Mouse (Mus musculus): ENCODE measurements around the gene Sema3g. TPM values are rescaled to one million over a fixed set of nuclear protein-coding genes. Genes with fewer than 3 reads are reported as not detected.

Gene Sema3g
- polyA plus RNA-seq, 1 experiment from 2014 or later: 0.61 TPM

DNA sequence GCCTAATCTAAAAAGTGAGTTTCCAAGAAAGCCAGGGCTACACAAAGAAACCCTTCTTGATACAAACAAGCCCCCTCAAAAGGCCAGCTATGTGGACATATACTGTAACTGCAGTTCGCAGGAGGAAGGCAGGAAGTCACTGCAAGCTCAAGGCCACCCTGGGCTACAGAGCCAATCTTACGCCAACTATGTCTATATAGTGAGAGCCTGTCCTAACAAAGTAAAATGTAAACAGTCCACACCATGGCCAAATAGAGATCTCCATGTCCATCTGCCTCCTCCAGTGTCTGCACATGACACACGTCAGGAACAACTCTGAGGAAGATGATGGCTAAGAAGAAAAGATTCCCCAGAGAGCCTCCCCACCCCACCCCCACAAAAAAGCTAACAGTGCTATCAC, 17.6 kb upstream of the Sema3g start:
- Histone ChIP-seq H3K27me3 (ENCODE audit: poor library complexity, severe bottlenecking) (no peaks in the 10 kb centered on the region), H3K4me3 (no peak overlapping the region), H3K9me3 (no peaks in the 10 kb centered on the region), H3K4me1 (peaks cover 17% of the 10 kb centered on the region), H3K27ac (no peak overlapping the region), H3K36me3 (replicated peaks) (peaks cover 98% of the 10 kb centered on the region)
- no peak for DNase-seq (ENCODE audit: extremely low spot score, low spot score)
- WGBS: 88% methylated on average over 3 of the region's 3 CpGs

DNA sequence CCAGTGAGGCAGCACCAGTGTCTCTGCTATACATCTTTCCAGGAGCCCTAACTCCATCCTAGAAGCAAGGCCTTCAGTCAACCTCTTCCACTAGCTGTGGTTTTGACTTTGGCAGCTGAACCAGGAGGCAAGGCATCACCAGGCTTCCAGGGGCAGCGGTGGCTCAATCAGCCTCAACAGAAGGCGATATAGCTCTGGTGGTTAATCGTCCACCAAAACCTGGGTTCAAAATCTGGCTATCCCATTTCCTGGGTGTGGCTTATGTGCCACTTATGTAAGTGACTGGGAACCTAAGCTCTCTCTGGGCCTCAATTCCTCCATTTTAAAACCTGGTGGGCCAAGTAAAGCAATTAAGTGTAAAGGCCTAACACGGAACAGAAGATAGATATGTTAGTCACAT, 12.8 kb upstream of the Sema3g start:
- no peaks in the 10 kb centered on the region for H3K9me3 ChIP-seq
- H3K36me3 ChIP-seq (replicated peaks): peaks cover 50% of the 10 kb centered on the region
- peaks cover 28% of the 10 kb centered on the region for H3K4me1 ChIP-seq
- peak overlapping the region; percentile 97 for H3K27ac ChIP-seq
- H3K27me3 ChIP-seq (ENCODE audit: poor library complexity, severe bottlenecking): no peaks in the 10 kb centered on the region; the same call in 1 of the 2 replicates
- peak overlapping the region; percentile 85 for H3K4me3 ChIP-seq
- WGBS: 84% methylated on average over 4 of the region's 4 CpGs
- DNase-seq (ENCODE audit: extremely low spot score, low spot score): no peak

DNA sequence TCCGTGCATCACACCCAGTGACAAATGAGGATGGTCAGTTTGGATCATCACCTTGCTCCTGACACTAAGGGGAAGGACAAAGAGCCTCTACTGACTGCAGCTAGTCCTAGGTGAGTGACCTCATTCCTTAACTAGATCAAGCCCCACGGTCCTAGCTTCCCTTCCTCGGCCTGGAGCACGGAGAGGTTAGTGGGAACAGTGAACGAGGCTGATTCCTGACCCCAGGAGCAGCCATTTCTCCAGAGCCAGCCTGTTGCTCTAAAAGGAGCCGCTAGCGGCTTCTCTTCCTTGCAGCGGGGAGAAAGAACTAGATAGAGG, 12.5 kb upstream of the Sema3g start:
- H3K4me3 ChIP-seq: peak overlapping the region; percentile 85
- peak overlapping the region; percentile 97 for H3K27ac ChIP-seq
- WGBS: 32% methylated on average over 8 of the region's 8 CpGs
- no peaks in the 10 kb centered on the region for H3K9me3 ChIP-seq
- H3K36me3 ChIP-seq (replicated peaks): peaks cover 47% of the 10 kb centered on the region
- no peaks in the 10 kb centered on the region; the same call in none of the 2 replicates for H3K27me3 ChIP-seq (ENCODE audit: poor library complexity, severe bottlenecking)
- H3K4me1 ChIP-seq: peaks cover 28% of the 10 kb centered on the region
- no peak for DNase-seq (ENCODE audit: extremely low spot score, low spot score)

DNA sequence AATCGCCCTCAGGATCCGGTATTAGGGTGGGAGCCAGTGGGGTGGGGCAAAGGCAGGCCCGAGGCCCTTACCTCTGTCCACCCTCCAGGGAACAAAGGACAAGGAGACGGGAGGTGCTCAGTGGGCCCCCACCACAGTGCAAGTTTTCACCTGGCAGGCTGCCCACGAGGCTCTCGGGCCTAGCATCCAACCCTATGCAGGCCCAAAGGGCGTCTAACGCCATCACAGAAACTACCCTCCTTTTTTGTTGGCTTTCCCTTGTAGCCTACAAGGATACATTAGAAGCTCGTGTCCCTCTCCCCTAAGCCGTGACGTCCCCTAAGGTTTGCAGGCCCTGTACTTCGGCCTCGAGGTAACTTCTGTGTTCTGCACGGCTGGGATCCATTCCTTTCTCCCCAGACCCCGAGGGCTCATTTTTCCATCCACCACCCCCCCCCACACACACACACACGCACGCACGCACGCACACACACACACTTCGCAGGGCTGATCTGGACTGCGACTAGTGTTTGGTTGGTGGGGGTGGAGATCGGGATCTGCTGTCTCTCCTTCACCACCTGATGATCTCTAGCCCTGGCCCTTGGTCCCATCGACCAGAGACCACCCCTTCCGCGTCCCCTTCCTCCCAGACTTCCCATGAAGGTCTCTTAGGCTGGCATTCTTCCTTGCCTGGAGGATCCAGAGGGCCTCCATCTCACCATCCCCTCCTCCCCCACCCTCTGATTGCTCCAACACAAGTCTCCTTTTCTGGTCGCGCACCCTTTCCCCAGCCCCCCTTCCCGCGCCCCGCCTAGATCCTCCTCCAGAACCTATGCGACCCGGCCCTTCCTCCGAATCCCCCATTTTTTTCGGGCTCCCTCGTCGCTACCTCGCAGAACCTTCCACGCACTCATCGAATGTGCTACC, 11.8 kb upstream of the Sema3g start:
- Histone ChIP-seq H3K4me3 (peak overlapping the region; percentile 85), H3K4me1 (peaks cover 28% of the 10 kb centered on the region), H3K27ac (peak overlapping the region; percentile 97), H3K27me3 (ENCODE audit: poor library complexity, severe bottlenecking) (no peaks in the 10 kb centered on the region; the same call in none of the 2 replicates), H3K9me3 (no peaks in the 10 kb centered on the region), H3K36me3 (replicated peaks) (peaks cover 41% of the 10 kb centered on the region)
- 2% methylated on average over 39 of the region's 39 CpGs for WGBS
- peak; percentile 62 for DNase-seq (ENCODE audit: extremely low spot score, low spot score)

DNA sequence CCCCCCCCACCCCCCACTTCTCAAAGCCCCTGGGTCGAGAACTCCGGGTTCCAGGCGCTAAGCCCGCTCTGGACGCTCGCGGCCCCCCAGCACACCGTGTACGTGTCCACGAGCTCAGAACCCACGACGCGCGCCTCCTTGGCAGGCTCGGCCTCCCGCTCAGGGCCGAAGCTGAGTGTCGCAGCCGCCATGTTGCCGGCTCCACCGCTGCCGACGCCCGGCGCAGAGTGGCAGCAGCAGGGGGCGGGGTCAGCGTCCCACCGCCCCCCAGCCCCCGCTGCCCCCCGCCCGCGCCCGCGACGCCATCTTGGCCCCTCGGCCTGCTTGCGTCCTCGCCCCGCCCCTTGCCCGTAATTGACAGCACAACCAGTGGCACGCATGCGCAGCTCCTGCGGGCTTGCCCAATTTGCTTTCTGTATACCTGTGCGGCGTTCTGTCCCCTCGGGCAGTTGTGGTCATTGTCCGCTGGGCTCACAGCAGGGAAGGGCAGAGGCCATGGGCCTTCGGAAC, 11.1 kb upstream of the Sema3g start:
- Histone ChIP-seq H3K36me3 (replicated peaks) (peaks cover 33% of the 10 kb centered on the region), H3K27ac (peak overlapping the region; percentile 97), H3K4me3 (peak overlapping the region; percentile 85), H3K27me3 (ENCODE audit: poor library complexity, severe bottlenecking) (no peaks in the 10 kb centered on the region; the same call in none of the 2 replicates), H3K9me3 (no peaks in the 10 kb centered on the region), H3K4me1 (peaks cover 28% of the 10 kb centered on the region)
- DNase-seq (ENCODE audit: extremely low spot score, low spot score): peak; percentile 93
- WGBS: under 1% methylated on average over 48 of the region's 48 CpGs

DNA sequence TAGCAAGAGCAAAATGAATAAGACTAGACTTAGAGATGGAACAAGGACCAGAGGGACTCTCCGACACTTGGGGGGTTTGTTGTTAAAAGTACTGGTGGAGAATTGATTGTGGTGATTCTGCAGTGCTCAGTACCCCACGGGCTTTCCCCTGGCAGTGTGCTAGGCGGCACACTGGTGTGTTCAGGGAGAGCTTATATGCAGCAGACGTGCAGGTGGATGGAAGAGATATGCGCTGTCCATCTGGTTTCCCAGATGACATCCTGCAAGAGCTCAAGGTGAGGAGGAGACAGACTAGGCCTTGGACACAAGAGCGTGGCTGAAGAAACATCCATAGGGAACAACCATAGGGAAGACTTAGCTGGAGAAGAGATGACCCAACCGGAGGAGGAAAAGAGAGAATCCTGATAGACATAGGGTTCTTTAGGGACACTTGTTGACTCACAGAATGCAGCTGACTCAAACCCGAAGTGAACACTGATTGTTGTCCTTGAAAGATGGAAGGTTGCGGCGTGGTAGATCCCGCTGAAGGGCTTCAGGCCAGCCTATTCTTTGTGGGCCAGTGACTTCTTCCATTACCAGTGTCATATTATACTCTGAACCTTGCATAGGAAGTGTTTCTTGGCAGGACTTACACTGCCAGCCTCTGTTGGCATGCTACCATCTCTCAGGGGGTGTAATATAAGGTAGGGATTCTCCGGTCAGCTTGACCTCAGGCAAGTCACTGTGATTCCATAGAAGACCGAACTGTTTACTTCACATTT, 10.4 kb upstream of the Sema3g start:
- peaks cover 28% of the 10 kb centered on the region for H3K4me1 ChIP-seq
- no peaks in the 10 kb centered on the region; the same call in none of the 2 replicates for H3K27me3 ChIP-seq (ENCODE audit: poor library complexity, severe bottlenecking)
- 82% methylated on average over 13 of the region's 13 CpGs for WGBS
- H3K27ac ChIP-seq: peak overlapping the region; percentile 97
- no peaks in the 10 kb centered on the region for H3K9me3 ChIP-seq
- H3K4me3 ChIP-seq: peak overlapping the region; percentile 85
- no peak for DNase-seq (ENCODE audit: extremely low spot score, low spot score)
- H3K36me3 ChIP-seq (replicated peaks): peaks cover 26% of the 10 kb centered on the region

DNA sequence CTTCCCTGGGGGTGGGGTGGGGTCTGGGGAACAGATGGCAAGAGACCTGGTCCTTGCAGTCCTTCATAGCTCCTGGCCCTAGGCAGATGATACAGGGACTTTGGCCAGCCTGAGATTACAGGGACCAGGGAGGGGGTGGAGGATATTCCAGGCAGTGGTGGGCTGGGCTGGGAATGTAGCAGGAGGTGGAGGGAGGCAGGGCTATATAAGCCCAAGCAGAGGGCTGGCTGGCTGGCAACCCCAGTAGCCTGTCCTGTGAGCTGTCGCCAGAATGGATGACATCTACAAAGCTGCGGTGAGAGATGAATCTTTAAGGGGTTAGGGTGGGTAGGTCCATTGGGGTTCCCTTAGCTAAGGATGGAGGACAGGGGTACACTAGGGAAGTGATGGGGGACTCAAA, 9.6 kb upstream of the Sema3g start, which contains the start of gene Tnnc1:
Gene Tnnc1, plus strand, starts transcription at position 229 of the 400 bp plus-strand sequence.
- WGBS: 95% methylated on average over 2 of the region's 2 CpGs
- no peak for DNase-seq (ENCODE audit: extremely low spot score, low spot score)

DNA sequence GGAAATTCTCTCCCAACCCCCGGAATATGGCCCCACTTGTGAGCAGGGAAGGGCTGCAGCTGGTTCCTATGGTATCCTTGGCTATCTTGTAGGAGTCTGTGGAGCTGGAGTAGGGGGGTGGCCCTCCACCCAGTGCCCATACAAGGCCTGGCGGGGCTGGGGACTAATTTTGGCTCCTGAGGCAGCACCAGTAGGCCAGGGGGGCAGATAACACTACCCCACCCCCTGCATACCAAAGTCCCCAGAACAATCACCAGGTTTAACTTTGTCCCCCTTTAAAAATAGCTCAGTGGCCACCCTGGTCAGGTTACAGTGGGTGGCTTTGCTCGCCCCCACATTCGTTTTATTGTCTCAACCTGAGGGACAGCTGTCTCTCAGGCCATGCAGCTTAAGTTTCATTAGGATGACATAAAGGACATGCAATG, 8.5 kb upstream of the Sema3g start:
- DNase-seq (ENCODE audit: extremely low spot score, low spot score): no peak
- H3K9me3 ChIP-seq: no peaks in the 10 kb centered on the region
- H3K4me1 ChIP-seq: peaks cover 25% of the 10 kb centered on the region
- H3K36me3 ChIP-seq (replicated peaks): peaks cover 7% of the 10 kb centered on the region
- no peak overlapping the region for H3K27ac ChIP-seq
- peaks cover under 1% of the 10 kb centered on the region for H3K27me3 ChIP-seq (ENCODE audit: poor library complexity, severe bottlenecking)
- 72% methylated on average over 4 of the region's 4 CpGs for whole genome bisulfite sequencing
- no peak overlapping the region for H3K4me3 ChIP-seq

More for the DNA sequence above, 9.6 kb upstream of the Sema3g start, which contains the start of gene Tnnc1:
- Histone ChIP-seq H3K4me3 (peak within 1 kb of the TSS; percentile 85), H3K27me3 (ENCODE audit: poor library complexity, severe bottlenecking) (no peaks in the 10 kb centered on the region; the same call in none of the 2 replicates), H3K9me3 (no peaks in the 10 kb centered on the region), H3K4me1 (peaks cover 28% of the 10 kb centered on the region), H3K36me3 (replicated peaks) (peaks cover 18% of the 10 kb centered on the region), H3K27ac (peak within 1 kb of the TSS; percentile 97)

DNA sequence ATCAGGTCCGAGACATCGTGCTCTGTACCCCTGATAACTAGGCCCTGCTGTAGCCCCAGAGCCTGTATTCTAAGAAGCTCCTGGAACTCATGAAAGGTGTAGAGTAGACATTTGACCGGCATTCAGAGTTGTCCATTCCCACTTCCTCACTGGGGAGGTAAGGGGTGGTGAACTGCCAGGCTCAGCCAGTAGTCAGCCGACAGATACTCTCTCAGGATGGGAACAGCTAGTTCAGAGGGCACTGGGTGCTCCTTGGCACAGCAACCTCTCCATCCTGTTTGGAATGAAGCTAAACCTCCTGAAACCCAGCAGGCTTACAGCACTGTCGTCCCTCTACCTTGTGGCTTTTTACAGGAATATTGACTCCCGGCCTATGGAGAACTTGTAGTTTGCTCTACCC, 5.8 kb upstream of the Sema3g start:
- 88% methylated on average over 6 of the region's 6 CpGs for WGBS

DNA sequence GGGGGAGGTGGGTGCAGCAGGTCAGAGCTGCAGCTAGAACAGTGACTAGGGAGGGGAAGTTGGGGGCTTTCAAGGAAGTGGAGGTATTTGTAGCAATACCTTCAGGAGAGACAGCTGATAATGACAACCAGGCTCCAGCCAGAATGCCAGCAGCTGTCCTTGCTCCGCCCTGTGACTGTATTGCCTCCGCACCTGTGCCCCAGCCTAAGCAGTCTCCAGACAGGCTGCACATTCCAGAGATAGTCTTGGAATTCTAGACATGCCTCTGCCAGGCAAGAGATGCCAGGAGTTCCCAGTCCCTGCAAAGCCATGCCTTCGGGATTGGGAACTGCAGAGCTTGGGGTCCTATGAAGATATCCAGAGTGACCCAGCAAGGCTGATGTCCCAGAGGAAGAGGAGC, 5.2 kb upstream of the Sema3g start:
- no peaks in the 10 kb centered on the region for H3K9me3 ChIP-seq
- H3K4me3 ChIP-seq: no peak overlapping the region
- H3K36me3 ChIP-seq (replicated peaks): no peaks in the 10 kb centered on the region
- DNase-seq (ENCODE audit: extremely low spot score, low spot score): no peak
- peaks cover 27% of the 10 kb centered on the region for H3K4me1 ChIP-seq
- no peak overlapping the region for H3K27ac ChIP-seq
- peaks cover 21% of the 10 kb centered on the region for H3K27me3 ChIP-seq (ENCODE audit: poor library complexity, severe bottlenecking)
- WGBS: 83% methylated on average over 3 of the region's 3 CpGs

More for the DNA sequence above, 5.8 kb upstream of the Sema3g start:
- H3K9me3 ChIP-seq: no peaks in the 10 kb centered on the region
- no peaks in the 10 kb centered on the region for H3K36me3 ChIP-seq (replicated peaks)
- peaks cover 26% of the 10 kb centered on the region for H3K4me1 ChIP-seq
- H3K27me3 ChIP-seq (ENCODE audit: poor library complexity, severe bottlenecking): peaks cover 20% of the 10 kb centered on the region
- H3K27ac ChIP-seq: no peak overlapping the region
- DNase-seq (ENCODE audit: extremely low spot score, low spot score): no peak
- no peak overlapping the region for H3K4me3 ChIP-seq

DNA sequence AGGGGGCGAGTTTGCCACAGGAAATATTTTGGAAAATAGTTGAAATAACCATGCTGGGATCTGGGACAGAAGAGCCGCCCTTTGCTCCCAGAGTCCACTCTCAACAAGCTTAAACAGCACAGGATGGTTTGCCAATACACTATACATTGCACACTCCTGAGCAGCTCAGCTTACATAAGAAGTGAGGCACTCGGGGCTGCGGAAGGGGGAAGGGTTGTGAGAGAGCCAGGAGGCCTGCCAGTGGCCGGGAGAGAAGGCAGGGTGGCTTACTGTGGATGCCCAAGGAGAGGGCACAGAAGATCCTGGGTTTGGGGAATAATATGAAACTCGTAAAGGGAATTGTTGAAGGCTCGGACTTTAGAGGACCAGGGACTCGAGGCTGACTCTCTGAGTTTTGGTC, 3.8 kb upstream of the Sema3g start:
- WGBS: 76% methylated on average over 8 of the region's 8 CpGs
- Histone ChIP-seq H3K4me1 (peaks cover 33% of the 10 kb centered on the region), H3K27ac (no peak overlapping the region), H3K27me3 (ENCODE audit: poor library complexity, severe bottlenecking) (peaks cover 21% of the 10 kb centered on the region), H3K36me3 (replicated peaks) (no peaks in the 10 kb centered on the region), H3K9me3 (no peaks in the 10 kb centered on the region), H3K4me3 (no peak overlapping the region)
- no peak for DNase-seq (ENCODE audit: extremely low spot score, low spot score)

DNA sequence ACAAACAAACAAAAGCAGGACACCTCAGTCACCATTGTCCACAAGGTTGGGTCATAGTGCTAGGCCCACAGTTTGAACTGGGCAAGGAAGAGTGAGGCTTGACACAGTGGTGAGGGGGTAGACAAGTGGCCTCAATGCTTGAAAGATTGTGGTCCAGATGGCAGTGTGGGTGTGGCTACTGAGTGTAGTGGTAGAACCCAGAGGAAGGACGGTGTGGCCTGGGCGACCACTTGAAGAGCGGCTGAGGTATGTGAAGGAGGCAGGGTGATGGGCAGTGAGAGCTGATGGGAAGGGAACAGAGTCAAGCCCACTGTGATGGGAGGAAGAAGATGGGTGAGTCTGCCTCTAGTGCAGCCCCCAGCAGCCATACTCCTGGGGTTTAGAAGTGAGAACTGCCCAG, 3.0 kb upstream of the Sema3g start:
- DNase-seq (ENCODE audit: extremely low spot score, low spot score): no peak
- H3K9me3 ChIP-seq: no peaks in the 10 kb centered on the region
- 86% methylated on average over 3 of the region's 3 CpGs for WGBS

More for the DNA sequence above, 3.0 kb upstream of the Sema3g start:
- Histone ChIP-seq H3K36me3 (replicated peaks) (no peaks in the 10 kb centered on the region), H3K27ac (no peak overlapping the region), H3K27me3 (ENCODE audit: poor library complexity, severe bottlenecking) (peaks cover 21% of the 10 kb centered on the region), H3K4me3 (no peak overlapping the region), H3K4me1 (peaks cover 33% of the 10 kb centered on the region)

All from forebrain, embryonic 10.5 days (tissue).